Mouse (Mus musculus) neural tube, embryonic 11.5 days (tissue): ENCODE measurements at regions not wholly inside any gene's neighbourhood (a gene's known extent, or its start where the extent isn't known, plus 50 kb on each side); places are given as distances from the start of the nearest gene placed in this dataset.

Source experiments
- ATAC-seq: fragments of 200-750 bp; cut with Nextera tagmentation; 2 replicates; pipeline ENCODE4 v1.8.0; 2017; ENCODE audit warnings: moderate number of reproducible peaks, mild to moderate bottlenecking, moderate TSS enrichment, moderate library complexity; ENCODE audit not compliant: insufficient read depth, low FRiP score, low TSS enrichment
- DNase-seq: peaks from one replicate; pipeline ENCODE4 v3.0.0-alpha.2; 2015; ENCODE audit warnings: low spot score
- H3K27ac ChIP-seq: fragments of 300-500 bp; sonication (generic); 2 replicates; pipeline ENCODE4 v1.5.1; 2014; ENCODE audit warnings: low read depth, mild to moderate bottlenecking, low read length
- H3K27me3 ChIP-seq: fragments of 300-500 bp; sonication (generic); 2 replicates; pipeline ENCODE4 v1.6.1; 2014; ENCODE audit warnings: mild to moderate bottlenecking, low read length, mixed read lengths; ENCODE audit not compliant: control insufficient read depth, insufficient read depth
- H3K36me3 ChIP-seq: fragments of 300-500 bp; sonication (generic); 2 replicates; pipeline ENCODE4 v1.6.1; 2014; ENCODE audit warnings: mild to moderate bottlenecking, low read length, moderate library complexity, mixed read lengths; ENCODE audit not compliant: control insufficient read depth, insufficient read depth
- H3K4me1 ChIP-seq: fragments of 300-500 bp; sonication (generic); 2 replicates; pipeline ENCODE4 v1.6.1; 2014; ENCODE audit warnings: low read length, mixed read lengths; ENCODE audit not compliant: control insufficient read depth, insufficient read depth
- H3K4me2 ChIP-seq: fragments of 300-500 bp; sonication (generic); 2 replicates; pipeline ENCODE4 v1.6.1; 2014; ENCODE audit warnings: low read depth, mild to moderate bottlenecking, moderate library complexity
- H3K4me3 ChIP-seq: fragments of 300-500 bp; sonication (generic); 2 replicates; pipeline ENCODE4 v1.5.1; 2014; ENCODE audit warnings: low read depth, low read length
- H3K9ac ChIP-seq: fragments of 300-500 bp; sonication (generic); 2 replicates; pipeline ENCODE4 v1.6.1; 2014; ENCODE audit warnings: mild to moderate bottlenecking, low read length
- H3K9me3 ChIP-seq: fragments of 300-500 bp; sonication (generic); 2 replicates; pipeline ENCODE4 v1.6.1; 2016; ENCODE audit warnings: low read length; ENCODE audit not compliant: control insufficient read depth
- WGBS: fragments of 180-500 bp; shearing (Covaris S2); extraction: QIAGEN DNeasy Blood & Tissue Kit; methylation state at CpG from one replicate; pipeline ENCODE4 v1.1.7; 2014; 5-methylcytosine and 5-hydroxymethylcytosine counted together

DNA sequence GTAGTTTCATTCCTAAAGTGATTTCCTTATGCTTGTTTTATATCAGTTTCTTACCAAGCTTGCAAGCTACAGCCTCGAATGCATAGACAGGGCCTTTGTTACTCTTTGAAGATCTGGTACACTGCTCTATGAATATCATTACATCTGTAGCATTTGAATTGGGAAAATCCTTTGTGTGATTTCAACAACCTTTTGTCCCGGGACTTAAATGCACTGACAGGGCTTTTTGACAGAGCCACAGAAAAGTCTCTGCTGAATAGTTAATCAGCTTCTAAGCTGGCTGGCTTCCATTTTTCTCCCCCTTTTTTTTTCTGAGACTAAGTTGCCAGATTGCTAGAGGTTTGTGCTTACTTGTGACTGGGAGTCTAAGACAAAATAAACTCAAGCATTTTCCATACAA, 80.2 kb downstream of the Ednrb start:
- WGBS: 44% methylated on average over 2 of the region's 2 CpGs
- no peak overlapping the region for H3K4me3 ChIP-seq
- H3K27me3 ChIP-seq: no peaks in the 10 kb centered on the region
- H3K27ac ChIP-seq: no peak overlapping the region
- no peaks in the 10 kb centered on the region for H3K4me1 ChIP-seq
- ATAC-seq (peak; percentile 79), DNase-seq (no peak)
- H3K4me2 ChIP-seq: no peak overlapping the region
- H3K36me3 ChIP-seq: no peaks in the 10 kb centered on the region
- no peak overlapping the region for H3K9ac ChIP-seq
- H3K9me3 ChIP-seq: no peaks in the 10 kb centered on the region

DNA sequence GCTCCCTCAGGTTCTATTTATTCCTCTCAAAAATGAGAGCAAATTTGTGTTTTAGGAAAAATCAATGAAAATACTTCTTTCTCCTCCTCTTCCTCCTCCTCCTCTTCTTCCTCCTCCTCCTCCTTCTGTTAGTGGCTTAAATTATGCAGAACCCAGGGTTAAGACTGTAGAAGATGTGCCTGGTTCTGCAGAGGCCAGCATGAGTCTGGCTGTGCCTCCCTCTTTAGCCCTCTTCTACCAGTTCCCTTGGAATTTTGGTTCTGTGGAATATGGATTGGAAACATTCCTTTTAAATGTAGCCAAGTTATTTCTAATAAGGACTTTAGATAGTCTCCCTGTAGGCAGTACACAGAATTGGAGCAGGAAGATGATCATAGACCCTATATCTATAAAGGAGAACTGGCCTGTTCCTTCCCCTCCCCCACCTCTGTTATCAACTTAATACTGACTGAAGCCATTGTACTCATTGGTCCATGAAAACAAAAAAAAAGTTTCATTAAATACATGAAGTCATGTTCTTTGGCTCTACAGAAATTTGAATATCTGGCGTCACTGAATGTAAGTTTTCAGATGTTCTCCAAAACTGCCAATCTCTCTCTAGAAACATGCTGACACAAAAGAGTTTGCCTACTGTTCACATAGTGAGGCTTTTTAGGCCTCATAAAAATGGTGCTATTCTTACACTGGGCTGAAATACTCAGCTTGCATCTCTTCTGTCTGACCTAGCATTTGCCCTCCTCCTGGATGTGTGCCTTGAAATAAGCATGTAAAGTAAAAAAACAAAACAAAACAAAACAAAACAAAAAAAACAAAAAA, 80.8 kb downstream of the Ednrb start:
- H3K4me3 ChIP-seq: no peak overlapping the region
- DNase-seq (no peak), ATAC-seq (no peak; the same call in 1 of the 2 replicates)
- no peak overlapping the region for H3K9ac ChIP-seq
- no peaks in the 10 kb centered on the region for H3K36me3 ChIP-seq
- WGBS: 75% methylated on average over 1 of the region's 1 CpGs
- H3K27ac ChIP-seq: no peak overlapping the region
- H3K4me2 ChIP-seq: no peak overlapping the region
- H3K27me3 ChIP-seq: no peaks in the 10 kb centered on the region
- no peaks in the 10 kb centered on the region for H3K9me3 ChIP-seq
- H3K4me1 ChIP-seq: no peaks in the 10 kb centered on the region

- ATAC-seq (no peak), DNase-seq (no peak)
- WGBS: 90% methylated on average over 6 of the region's 6 CpGs
- no peaks in the 10 kb centered on the region for H3K4me1 ChIP-seq
- no peak overlapping the region for H3K4me3 ChIP-seq
- no peaks in the 10 kb centered on the region for H3K36me3 ChIP-seq
- H3K4me2 ChIP-seq: no peak overlapping the region
- no peak overlapping the region for H3K9ac ChIP-seq
- no peaks in the 10 kb centered on the region for H3K27me3 ChIP-seq
- no peak overlapping the region for H3K27ac ChIP-seq
- no peaks in the 10 kb centered on the region for H3K9me3 ChIP-seq
Measured at GRCm38 (mm10) chr14:103759443-103759842, 84.8 kb downstream of the Ednrb start.
